Mouse (Mus musculus): ENCODE measurements at regions not wholly inside any gene's neighbourhood (a gene's known extent, or its start where the extent isn't known, plus 50 kb on each side); places are given as distances from the start of the nearest gene placed in this dataset.

DNA sequence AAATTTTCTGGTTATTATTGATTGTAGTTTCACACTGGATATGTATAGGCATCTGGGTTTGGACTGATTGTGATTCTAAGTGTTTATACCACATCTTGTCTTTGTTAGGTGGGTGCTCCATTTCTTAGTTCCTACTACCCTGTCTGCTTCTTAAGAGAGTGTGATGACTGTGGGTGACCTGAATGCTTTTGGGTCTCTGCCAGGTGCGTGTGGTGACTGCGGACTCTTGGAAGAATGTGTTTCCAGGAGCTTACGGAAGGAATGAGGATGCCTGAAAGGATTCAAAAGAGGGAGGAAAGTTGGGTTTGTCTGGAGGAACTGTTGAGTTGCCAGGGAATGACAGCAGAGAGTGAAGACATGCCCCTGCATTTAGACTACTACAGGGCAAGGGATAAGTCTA, 1322.5 kb upstream of the Lrrc6 start:
- ChIA-PET POLR2A (no interaction called here), CTCF (no interaction called here)
- DNase-seq (ENCODE audit: low read depth, low spot score): no peak

GRCm38 (mm10) chr15:67799871-67800270, 1299.2 kb upstream of the Lrrc6 start:
- ChIA-PET CTCF (interaction anchor here (0.9 to 1.3 kb wide), 2 partner anchors 9 to 255 kb away, joined by 3 to 4 read pairs; no protein-coding TSS in a partner anchor), POLR2A (no interaction called here)
- in situ Hi-C loops (cut with MboI; ENCODE audit: low pct_unique_long_range_greater_than_20kb): no loop called here
- H3K27me3 ChIP-seq: peaks cover 11% of the 10 kb centered on the region
- no peak for ATAC-seq
- TF ChIP-seq CTCF (IDR thresholded peaks at IDR 0.05): no peak
- no peak for DNase-seq (ENCODE audit: low read depth, low spot score)

More for the DNA sequence above, 1322.5 kb upstream of the Lrrc6 start:
- no peak for ATAC-seq
- TF ChIP-seq CTCF (IDR thresholded peaks at IDR 0.05): no peak
- in situ Hi-C loops (cut with MboI; ENCODE audit: low pct_unique_long_range_greater_than_20kb): no loop called here
- peaks cover 6% of the 10 kb centered on the region for H3K27me3 ChIP-seq

DNA sequence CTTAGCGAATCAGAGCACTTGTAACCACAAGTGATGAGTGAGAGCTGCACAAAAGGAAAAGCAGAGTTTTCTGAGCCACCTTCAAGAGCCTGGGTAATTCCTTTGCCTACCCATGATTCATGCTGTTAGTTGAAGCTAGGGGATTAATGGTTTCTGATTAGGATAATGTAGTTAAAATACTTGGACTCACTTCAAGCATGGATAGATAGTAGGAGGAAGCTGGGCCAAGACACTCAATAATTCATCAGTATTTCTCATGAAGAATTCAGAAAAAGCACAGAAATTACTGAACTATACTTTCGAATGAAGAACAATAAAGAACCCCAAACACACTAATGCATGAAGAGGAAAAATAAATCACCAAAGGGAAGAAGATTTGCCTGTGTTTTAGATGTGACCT, 1294.9 kb upstream of the Lrrc6 start:
- DNase-seq (ENCODE audit: low read depth, low spot score): no peak
- CTCF ChIA-PET: no interaction called here
- TF ChIP-seq CTCF (IDR thresholded peaks at IDR 0.05): no peak
- in situ Hi-C loops (cut with MboI; ENCODE audit: low pct_unique_long_range_greater_than_20kb): no loop called here
- POLR2A ChIA-PET: no interaction called here
- H3K27me3 ChIP-seq: peaks cover 14% of the 10 kb centered on the region
- ATAC-seq: no peak

GRCm38 (mm10) chr15:67792822-67793221, 1292.1 kb upstream of the Lrrc6 start:
- POLR2A ChIA-PET: no interaction called here
- ATAC-seq: no peak
- no peak for DNase-seq (ENCODE audit: low read depth, low spot score)
- in situ Hi-C loops (cut with MboI; ENCODE audit: low pct_unique_long_range_greater_than_20kb): no loop called here
- H3K27me3 ChIP-seq: peaks cover 9% of the 10 kb centered on the region
- no peak for TF ChIP-seq CTCF (IDR thresholded peaks at IDR 0.05)
- CTCF ChIA-PET: no interaction called here

DNA sequence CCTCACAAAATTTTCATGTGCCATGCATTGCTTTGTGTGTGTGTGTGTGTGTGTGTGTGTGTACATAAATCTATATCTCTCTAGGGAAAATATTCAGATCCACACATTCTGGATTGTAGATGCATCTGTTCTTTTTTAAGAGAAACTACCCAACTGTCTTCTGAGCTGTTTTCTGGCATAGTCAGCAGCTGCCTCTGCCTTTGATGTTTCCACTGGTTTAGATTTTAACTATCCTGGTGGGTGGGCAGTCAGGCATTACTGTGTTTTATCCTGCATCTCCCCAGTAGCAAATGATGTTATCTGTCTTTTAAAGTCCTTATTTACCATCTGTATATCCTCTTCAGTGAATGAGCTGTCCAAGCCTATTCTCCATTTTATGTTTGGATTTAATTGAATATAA, 1287.9 kb upstream of the Lrrc6 start:
- in situ Hi-C loops (cut with MboI; ENCODE audit: low pct_unique_long_range_greater_than_20kb): no loop called here
- no peak for ATAC-seq
- TF ChIP-seq CTCF (IDR thresholded peaks at IDR 0.05): no peak
- ChIA-PET CTCF (no interaction called here), POLR2A (no interaction called here)
- peaks cover 15% of the 10 kb centered on the region for H3K27me3 ChIP-seq
- DNase-seq (ENCODE audit: low read depth, low spot score): no peak

- no peak for ATAC-seq
- no peak for TF ChIP-seq CTCF (IDR thresholded peaks at IDR 0.05)
- in situ Hi-C loops (cut with MboI; ENCODE audit: low pct_unique_long_range_greater_than_20kb): no loop called here
- H3K27me3 ChIP-seq: peaks cover 6% of the 10 kb centered on the region
- DNase-seq (ENCODE audit: low read depth, low spot score): no peak
- CTCF ChIA-PET: no interaction called here
- POLR2A ChIA-PET: interaction anchor here (0.7 kb wide), 1 partner anchor 34 kb away, joined by 4 read pairs; no protein-coding TSS in a partner anchor
Observed at GRCm38 (mm10) chr15:67785583-67785982, 1284.9 kb upstream of the Lrrc6 start.

GRCm38 (mm10) chr15:67783754-67784153, 1283.0 kb upstream of the Lrrc6 start:
- DNase-seq (ENCODE audit: low read depth, low spot score) (no peak), ATAC-seq (no peak)
- in situ Hi-C loops (cut with MboI; ENCODE audit: low pct_unique_long_range_greater_than_20kb): no loop called here
- CTCF ChIA-PET: no interaction called here
- POLR2A ChIA-PET: no interaction called here
- H3K27me3 ChIP-seq: peaks cover 6% of the 10 kb centered on the region
- TF ChIP-seq CTCF (IDR thresholded peaks at IDR 0.05): no peak

- in situ Hi-C loops (cut with MboI; ENCODE audit: low pct_unique_long_range_greater_than_20kb): no loop called here
- ATAC-seq: no peak
- H3K27me3 ChIP-seq: peaks cover 11% of the 10 kb centered on the region
- CTCF ChIA-PET: interaction anchor here (1.4 kb wide), 1 partner anchor 10 kb away, joined by 3 read pairs; no protein-coding TSS in a partner anchor
- no peak for DNase-seq (ENCODE audit: low read depth, low spot score)
- POLR2A ChIA-PET: no interaction called here
- TF ChIP-seq CTCF (IDR thresholded peaks at IDR 0.05): no peak
Observed at GRCm38 (mm10) chr15:67782505-67782904, 1281.8 kb upstream of the Lrrc6 start.

DNA sequence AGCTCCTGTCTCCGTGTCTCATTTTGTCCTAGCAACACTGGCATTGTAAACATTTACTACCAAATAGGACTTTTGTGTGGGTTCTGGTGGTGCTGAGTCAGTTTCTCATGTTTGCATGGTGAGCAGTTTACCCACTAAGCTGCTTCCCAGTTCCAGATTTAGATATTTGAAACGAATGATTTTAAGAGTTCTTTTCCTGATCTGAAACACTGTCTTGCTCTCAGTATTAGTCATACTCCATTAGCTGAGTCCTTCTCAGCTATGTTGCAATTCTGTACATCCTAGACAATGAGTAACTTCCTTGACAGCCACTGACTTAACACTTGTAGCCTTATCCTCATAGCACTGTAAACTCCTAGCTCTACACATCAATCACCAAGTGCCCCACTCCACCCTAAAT, 1280.1 kb upstream of the Lrrc6 start:
- ATAC-seq (peak; percentile 99), DNase-seq (ENCODE audit: low read depth, low spot score) (peak; percentile 75)
- POLR2A ChIA-PET: no interaction called here
- peaks cover 11% of the 10 kb centered on the region for H3K27me3 ChIP-seq
- TF ChIP-seq CTCF (IDR thresholded peaks at IDR 0.05): no peak
- CTCF ChIA-PET: interaction anchor here (0.6 kb wide), 1 partner anchor 98 kb away, joined by 3 read pairs; no protein-coding TSS in a partner anchor
- in situ Hi-C loops (cut with MboI; ENCODE audit: low pct_unique_long_range_greater_than_20kb): no loop called here

DNA sequence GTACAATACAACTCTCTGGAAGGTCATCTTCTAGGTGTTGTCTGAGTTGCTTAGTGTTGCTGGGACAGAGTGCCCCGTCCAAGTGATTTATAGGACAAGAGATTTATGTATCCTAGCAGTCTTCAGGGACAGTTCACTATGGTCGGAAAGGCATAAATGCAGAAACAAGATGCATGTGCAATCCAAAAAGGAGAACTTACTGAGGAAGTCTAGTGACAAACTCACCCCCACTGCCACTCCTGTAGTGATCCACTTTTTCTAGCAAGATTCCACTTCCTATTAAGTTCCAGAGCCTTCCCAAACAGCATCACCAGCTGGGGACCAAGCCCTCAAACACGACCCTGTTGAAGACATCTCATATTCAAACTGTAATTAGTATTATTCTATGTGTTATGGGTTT, 1266.9 kb upstream of the Lrrc6 start:
- peaks cover 3% of the 10 kb centered on the region for H3K27me3 ChIP-seq
- ChIA-PET CTCF (no interaction called here), POLR2A (no interaction called here)
- in situ Hi-C loops (cut with MboI; ENCODE audit: low pct_unique_long_range_greater_than_20kb): no loop called here
- DNase-seq (ENCODE audit: low read depth, low spot score): no peak
- TF ChIP-seq CTCF (IDR thresholded peaks at IDR 0.05): no peak
- no peak for ATAC-seq

- TF ChIP-seq CTCF (IDR thresholded peaks at IDR 0.05): no peak
- ChIA-PET POLR2A (no interaction called here), CTCF (interaction anchor here (1.1 kb wide), 1 partner anchor 12 kb away, joined by 3 read pairs; no protein-coding TSS in a partner anchor)
- peaks cover 3% of the 10 kb centered on the region for H3K27me3 ChIP-seq
- in situ Hi-C loops (cut with MboI; ENCODE audit: low pct_unique_long_range_greater_than_20kb): no loop called here
- ATAC-seq (no peak), DNase-seq (ENCODE audit: low read depth, low spot score) (no peak)
Observed at GRCm38 (mm10) chr15:67759221-67759620, 1258.5 kb upstream of the Lrrc6 start.

DNA sequence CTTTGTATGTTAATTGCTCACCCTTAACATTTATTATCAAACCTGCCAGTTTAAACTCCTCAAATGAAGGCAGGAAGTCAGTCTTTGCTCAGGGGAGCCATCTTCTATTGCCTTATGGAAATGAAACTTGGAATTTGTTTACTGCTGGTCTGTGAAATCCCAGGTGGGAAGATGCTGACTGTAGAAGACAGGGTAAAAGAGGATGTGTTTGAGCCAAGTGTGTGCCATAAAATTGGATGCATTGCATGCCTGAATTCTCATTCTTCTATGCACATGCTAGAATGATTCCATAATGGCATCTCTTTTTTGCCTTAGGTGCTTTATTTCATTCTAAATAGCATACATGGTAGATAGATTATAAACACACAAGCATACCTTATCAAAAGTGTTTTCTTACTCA, 1249.9 kb upstream of the Lrrc6 start:
- ChIA-PET POLR2A (no interaction called here), CTCF (no interaction called here)
- in situ Hi-C loops (cut with MboI; ENCODE audit: low pct_unique_long_range_greater_than_20kb): no loop called here
- no peak for DNase-seq (ENCODE audit: low read depth, low spot score)
- no peak for TF ChIP-seq CTCF (IDR thresholded peaks at IDR 0.05)
- peaks cover 32% of the 10 kb centered on the region for H3K27me3 ChIP-seq
- ATAC-seq: no peak

Measured in Patski (cell line).